Mouse (Mus musculus) liver, embryonic 11.5 days (tissue): ENCODE data around the gene Ubxn10. TPM values are rescaled to one million over a fixed set of nuclear protein-coding genes. Genes with fewer than 3 reads are reported as not detected.

ENCODE experiments used
- ATAC-seq: fragments of 200-750 bp; cut with Nextera tagmentation; replicated peaks from 2 replicates; pipeline ENCODE4 v1.8.0; 2017; ENCODE audit warnings: moderate number of reproducible peaks, mild to moderate bottlenecking, moderate TSS enrichment, moderate library complexity; ENCODE audit not compliant: low FRiP score
- DNase-seq: peaks from one replicate; pipeline ENCODE4 v3.0.0-alpha.2; 2017; ENCODE audit warnings: low spot score
- H3K27ac ChIP-seq: fragments of 300-500 bp; sonication (generic); 2 replicates; pipeline ENCODE4 v1.5.1; 2014; ENCODE audit warnings: mild to moderate bottlenecking, low read depth, low read length, control low read depth
- H3K27me3 ChIP-seq: fragments of 300-500 bp; sonication (generic); replicated peaks from 2 replicates; pipeline ENCODE4 v1.6.1; 2014; ENCODE audit warnings: low read length, mixed read lengths; ENCODE audit not compliant: control insufficient read depth, insufficient read depth
- H3K36me3 ChIP-seq: fragments of 300-500 bp; sonication (generic); 2 replicates; pipeline ENCODE4 v1.6.1; 2014; ENCODE audit warnings: mild to moderate bottlenecking, low read length, moderate library complexity, mixed read lengths; ENCODE audit not compliant: control insufficient read depth, insufficient read depth
- H3K4me1 ChIP-seq: fragments of 300-500 bp; sonication (generic); replicated peaks from 2 replicates; pipeline ENCODE4 v1.6.1; 2014; ENCODE audit warnings: low read length, mixed read lengths; ENCODE audit not compliant: control insufficient read depth, insufficient read depth
- H3K4me2 ChIP-seq: fragments of 300-500 bp; sonication (generic); 2 replicates; pipeline ENCODE4 v1.6.1; 2014; ENCODE audit warnings: mild to moderate bottlenecking, control low read depth, moderate library complexity
- H3K4me3 ChIP-seq: fragments of 300-500 bp; sonication (generic); 2 replicates; pipeline ENCODE4 v1.5.1; 2014; ENCODE audit warnings: low read depth, low read length, control low read depth
- H3K9ac ChIP-seq: fragments of 300-500 bp; sonication (generic); 2 replicates; pipeline ENCODE4 v1.6.1; 2014; ENCODE audit warnings: low read depth, low read length, control low read depth
- H3K9me3 ChIP-seq: fragments of 300-500 bp; sonication (generic); 2 replicates; pipeline ENCODE4 v1.6.1; 2016; ENCODE audit warnings: low read length, inconsistent platforms, mixed read lengths; ENCODE audit not compliant: control insufficient read depth
- WGBS: fragments of 180-500 bp; shearing (Covaris S2); extraction: QIAGEN DNeasy Blood & Tissue Kit; methylation state at CpG from one replicate; pipeline ENCODE4 v1.1.7; 2014; 5-methylcytosine and 5-hydroxymethylcytosine counted together
- polyA plus RNA-seq: library from polyadenylated mRNA; unstranded; fragments of >200 nt; fragmentation: Nextera tagmentation; extraction: Ambion mirVana; gene quantifications from 2 replicates; pipeline ENCODE4 v1.2.1, GENCODE M21; 2014

Ubxn10 gene
- polyA plus RNA-seq, 1 experiment from 2014 or later, result 0.48 TPM

DNA sequence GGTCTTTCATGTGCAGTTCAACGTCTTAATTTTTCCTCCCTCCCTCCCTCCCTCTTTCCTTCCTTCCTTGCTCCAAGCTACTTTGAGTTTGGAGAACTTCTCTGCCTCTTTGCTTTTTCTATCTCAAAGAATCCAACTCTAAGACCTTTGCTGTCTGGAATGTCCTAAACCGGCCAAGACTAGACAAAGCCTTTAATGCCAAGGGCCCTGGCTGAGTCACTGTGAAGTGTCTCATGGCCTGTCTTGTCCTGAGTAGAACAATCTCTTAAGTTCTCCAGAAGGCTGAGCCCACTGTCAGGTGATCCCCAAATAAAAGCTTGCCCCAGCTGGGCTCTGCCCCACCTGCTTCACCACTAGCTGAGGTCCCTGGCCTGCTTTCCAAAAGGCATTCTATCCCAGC, 34.9 kb downstream of the Ubxn10 start:
- Histone ChIP-seq H3K36me3 (no peaks in the 10 kb centered on the region), H3K27me3 (0 out of 2 replicates have a peak, but pooled peaks cover 3% of the 10 kb centered on the region), H3K9me3 (no peaks in the 10 kb centered on the region), H3K4me1 (no peaks in the 10 kb centered on the region), H3K9ac (no peak overlapping the region), H3K4me3 (no peak overlapping the region), H3K4me2 (no peak overlapping the region), H3K27ac (no peak overlapping the region)
- 74% methylated on average over 2 of the region's 2 CpGs for WGBS
- ATAC-seq (no peak), DNase-seq (no peak)

DNA sequence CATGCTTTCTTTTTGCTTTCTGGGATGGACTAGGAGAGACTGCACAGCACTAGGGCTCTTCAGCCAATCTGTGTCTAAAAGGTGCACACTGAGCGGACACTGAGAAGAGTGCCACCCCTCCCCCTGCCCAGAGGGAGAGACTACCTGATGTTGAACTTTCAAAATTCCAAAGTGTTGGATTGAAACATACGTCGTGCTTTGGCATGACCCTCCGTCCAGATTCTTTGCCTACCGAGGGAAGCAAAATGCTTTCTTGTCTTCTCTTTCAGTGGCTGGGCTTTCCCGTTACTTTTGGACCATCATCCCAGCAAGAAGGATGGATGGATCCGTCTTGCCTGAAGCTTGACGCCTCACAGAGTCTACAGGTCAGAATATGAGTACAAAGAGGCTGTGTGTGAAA, 35.9 kb downstream of the Ubxn10 start:
- DNase-seq, result no peak
- Histone ChIP-seq H3K27me3 (0 out of 2 replicates have a peak, but pooled peaks cover 5% of the 10 kb centered on the region), H3K9ac (no peak overlapping the region), H3K27ac (no peak overlapping the region), H3K4me1 (no peaks in the 10 kb centered on the region), H3K9me3 (no peaks in the 10 kb centered on the region), H3K4me2 (no peak overlapping the region), H3K4me3 (no peak overlapping the region), H3K36me3 (no peaks in the 10 kb centered on the region)
- 69% methylated on average over 8 of the region's 8 CpGs for WGBS
- no peak for ATAC-seq

DNA sequence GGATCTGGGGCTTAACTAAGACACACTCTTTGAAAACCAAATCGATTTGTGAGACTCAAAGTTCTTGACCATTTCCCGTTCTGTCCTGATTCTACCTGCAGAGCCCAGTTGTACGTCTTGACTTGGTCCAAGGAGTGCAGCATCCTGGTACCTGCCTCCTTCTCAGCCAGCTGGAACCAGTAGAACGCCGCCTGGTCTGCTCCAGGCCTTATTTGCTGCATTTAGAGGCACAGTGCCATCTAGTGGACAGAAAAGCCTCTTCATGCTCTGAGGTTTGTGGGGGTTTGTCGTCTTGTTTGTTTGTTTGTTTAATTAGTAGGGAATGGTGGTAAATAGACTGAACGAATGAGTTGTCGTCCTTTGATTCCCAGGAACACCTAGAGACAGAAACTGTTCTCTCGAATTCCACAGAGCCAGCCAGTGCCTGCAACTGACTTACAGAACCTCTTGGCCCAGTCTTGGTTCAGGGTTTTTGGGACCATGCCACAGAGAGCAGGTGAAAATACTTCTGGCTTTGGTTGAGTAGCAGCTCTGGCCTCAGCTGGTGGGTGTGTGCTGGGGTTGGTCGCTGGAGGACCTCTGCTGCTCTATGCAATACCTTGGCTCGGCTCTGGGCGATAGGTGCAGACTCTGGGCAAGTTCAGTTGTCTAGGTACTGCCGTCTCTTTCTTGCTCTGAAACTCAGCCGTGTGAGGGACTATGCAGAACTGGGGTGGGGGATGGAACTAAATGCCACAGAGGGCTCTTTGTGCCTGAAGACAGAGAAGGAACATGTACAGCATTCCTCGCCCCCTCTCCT, 36.6 kb downstream of the Ubxn10 start:
- ATAC-seq, result no peak
- H3K4me1 ChIP-seq, result no peaks in the 10 kb centered on the region
- no peak overlapping the region for H3K4me2 ChIP-seq
- 29% methylated on average over 15 of the region's 15 CpGs for WGBS
- H3K9me3 ChIP-seq, result no peaks in the 10 kb centered on the region
- DNase-seq, result no peak
- no peak overlapping the region for H3K27ac ChIP-seq
- no peak overlapping the region for H3K4me3 ChIP-seq
- no peak overlapping the region for H3K9ac ChIP-seq
- H3K36me3 ChIP-seq, result no peaks in the 10 kb centered on the region
- 0 out of 2 replicates have a peak, but pooled peaks cover 5% of the 10 kb centered on the region for H3K27me3 ChIP-seq

DNA sequence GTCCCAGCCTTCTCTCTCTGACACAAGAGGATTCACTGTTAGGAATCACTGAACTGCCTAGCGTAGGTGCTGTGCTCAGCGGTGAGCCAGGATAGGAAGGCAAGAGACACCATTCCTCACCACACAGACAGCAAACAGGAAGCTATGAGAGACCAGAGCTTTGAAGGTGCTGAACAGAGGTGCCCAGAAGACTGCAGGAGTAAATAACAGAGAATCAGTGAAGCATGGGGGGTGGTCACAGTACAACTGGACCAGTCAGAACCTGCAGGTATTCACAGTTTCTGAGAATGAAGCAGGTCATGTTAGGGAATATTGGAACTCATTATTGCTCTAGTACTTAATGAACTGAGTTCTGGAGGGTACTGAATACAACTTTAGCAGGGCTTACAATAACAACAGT, 38.7 kb downstream of the Ubxn10 start:
- Histone ChIP-seq H3K9me3 (no peaks in the 10 kb centered on the region), H3K4me2 (no peak overlapping the region), H3K27me3 (peaks cover 11% of the 10 kb centered on the region), H3K4me3 (no peak overlapping the region), H3K27ac (no peak overlapping the region), H3K4me1 (no peaks in the 10 kb centered on the region), H3K36me3 (no peaks in the 10 kb centered on the region), H3K9ac (no peak overlapping the region)
- ATAC-seq, result no peak
- no peak for DNase-seq
- WGBS, result 61% methylated on average over 2 of the region's 2 CpGs

DNA sequence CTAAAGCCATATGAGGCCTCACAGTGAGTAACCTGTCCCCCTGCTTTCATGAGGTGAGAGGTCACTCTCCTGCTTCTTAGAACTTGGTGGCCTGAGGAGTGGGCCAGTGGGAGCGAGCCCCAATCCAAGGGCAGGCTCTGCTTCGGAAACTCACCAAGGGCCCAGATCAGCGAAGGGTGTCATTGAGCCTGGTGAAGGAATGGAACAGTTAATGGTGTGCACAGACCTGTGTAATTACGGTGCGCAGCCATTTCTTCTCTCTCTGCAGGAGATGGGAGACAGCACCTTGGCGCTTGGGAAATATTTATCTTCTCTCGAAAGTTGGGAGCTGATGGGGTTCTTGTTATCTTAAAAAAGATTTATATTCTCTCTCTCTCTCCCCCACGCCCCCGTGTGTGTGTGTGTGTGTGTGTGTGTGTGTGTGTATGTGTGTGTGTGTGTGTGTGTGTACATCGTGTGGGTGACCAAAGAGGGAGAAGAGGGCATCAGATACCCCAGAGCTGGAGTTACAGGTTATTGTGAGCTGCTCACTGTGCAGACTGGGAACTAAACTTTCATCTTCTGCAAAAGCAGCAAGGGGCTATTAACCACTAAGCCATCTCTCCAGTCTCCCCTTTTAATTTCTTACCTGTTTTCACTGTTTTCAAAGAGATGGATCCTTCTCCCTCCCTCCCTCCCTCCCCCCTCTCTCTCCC, 39.7 kb downstream of the Ubxn10 start:
- H3K4me1 ChIP-seq, result no peaks in the 10 kb centered on the region

DNA sequence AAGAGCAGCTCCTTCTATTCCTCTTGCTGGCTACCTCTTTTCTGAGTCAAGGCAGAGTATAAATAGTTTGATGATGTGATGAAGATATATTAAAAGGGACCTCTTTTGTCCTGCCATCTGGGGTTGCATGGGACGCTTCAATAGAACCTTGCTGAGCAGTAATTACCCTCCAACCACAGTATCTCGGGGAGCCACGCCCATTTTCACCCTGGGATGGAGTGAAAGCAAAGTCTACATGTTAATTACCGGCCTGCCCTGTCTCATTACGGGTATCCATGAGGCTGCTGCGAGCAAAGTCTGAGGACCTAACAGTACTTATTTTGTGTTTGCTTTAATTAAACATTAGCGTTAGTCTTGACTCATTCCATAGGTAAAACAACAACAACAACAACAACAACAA, 40.2 kb downstream of the Ubxn10 start:
- Histone ChIP-seq H3K27ac (no peak overlapping the region), H3K9ac (no peak overlapping the region), H3K4me1 (no peaks in the 10 kb centered on the region), H3K4me2 (no peak overlapping the region), H3K4me3 (no peak overlapping the region), H3K36me3 (no peaks in the 10 kb centered on the region), H3K9me3 (no peaks in the 10 kb centered on the region), H3K27me3 (peaks cover 21% of the 10 kb centered on the region)
- DNase-seq (no peak), ATAC-seq (no peak)
- WGBS, result 42% methylated on average over 7 of the region's 7 CpGs

More for the DNA sequence above, 39.7 kb downstream of the Ubxn10 start:
- H3K9me3 ChIP-seq, result no peaks in the 10 kb centered on the region
- no peaks in the 10 kb centered on the region for H3K36me3 ChIP-seq
- no peak overlapping the region for H3K27ac ChIP-seq
- no peak overlapping the region for H3K4me3 ChIP-seq
- no peak overlapping the region for H3K4me2 ChIP-seq
- ATAC-seq (no peak), DNase-seq (no peak)
- no peak overlapping the region for H3K9ac ChIP-seq
- peaks cover 15% of the 10 kb centered on the region for H3K27me3 ChIP-seq
- WGBS, result 54% methylated on average over 10 of the region's 10 CpGs

DNA sequence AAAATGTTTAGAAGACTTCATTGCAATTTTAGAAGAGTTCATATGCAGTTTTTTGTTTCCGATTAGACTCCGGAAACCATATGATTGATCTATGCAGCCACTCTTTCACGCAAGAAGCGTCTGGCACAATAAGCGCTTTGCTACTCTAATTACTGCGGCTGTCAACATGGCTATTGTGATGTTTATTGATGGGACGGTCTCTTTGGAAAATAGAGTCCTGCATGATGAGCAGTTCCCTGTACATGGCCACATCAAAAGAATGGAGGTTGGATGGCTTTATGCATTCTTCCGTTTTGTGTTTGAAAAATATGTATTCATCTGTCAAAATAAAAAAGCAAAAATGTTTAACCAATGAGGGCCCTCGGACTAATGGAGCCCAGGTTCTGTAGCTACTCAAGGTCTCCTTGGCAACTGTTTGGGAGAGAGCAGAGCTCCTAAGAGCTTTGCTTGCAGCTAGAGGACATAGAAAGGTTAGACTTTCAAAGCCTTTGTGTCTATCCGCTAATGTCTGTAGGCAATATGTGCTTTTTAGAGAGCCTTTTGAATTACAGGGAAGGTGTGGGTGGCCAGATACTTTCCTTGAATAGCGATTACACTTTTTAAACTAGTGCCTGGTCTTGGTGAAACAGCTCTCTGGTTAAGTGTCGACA, 43.8 kb downstream of the Ubxn10 start:
- H3K4me1 ChIP-seq, result no peaks in the 10 kb centered on the region
- no peak overlapping the region for H3K4me3 ChIP-seq
- WGBS, result 74% methylated on average over 12 of the region's 12 CpGs
- peaks cover 53% of the 10 kb centered on the region for H3K27me3 ChIP-seq
- no peaks in the 10 kb centered on the region for H3K36me3 ChIP-seq
- no peaks in the 10 kb centered on the region for H3K9me3 ChIP-seq
- H3K9ac ChIP-seq, result no peak overlapping the region
- no peak overlapping the region for H3K27ac ChIP-seq
- ATAC-seq (no peak), DNase-seq (no peak)
- no peak overlapping the region for H3K4me2 ChIP-seq

DNA sequence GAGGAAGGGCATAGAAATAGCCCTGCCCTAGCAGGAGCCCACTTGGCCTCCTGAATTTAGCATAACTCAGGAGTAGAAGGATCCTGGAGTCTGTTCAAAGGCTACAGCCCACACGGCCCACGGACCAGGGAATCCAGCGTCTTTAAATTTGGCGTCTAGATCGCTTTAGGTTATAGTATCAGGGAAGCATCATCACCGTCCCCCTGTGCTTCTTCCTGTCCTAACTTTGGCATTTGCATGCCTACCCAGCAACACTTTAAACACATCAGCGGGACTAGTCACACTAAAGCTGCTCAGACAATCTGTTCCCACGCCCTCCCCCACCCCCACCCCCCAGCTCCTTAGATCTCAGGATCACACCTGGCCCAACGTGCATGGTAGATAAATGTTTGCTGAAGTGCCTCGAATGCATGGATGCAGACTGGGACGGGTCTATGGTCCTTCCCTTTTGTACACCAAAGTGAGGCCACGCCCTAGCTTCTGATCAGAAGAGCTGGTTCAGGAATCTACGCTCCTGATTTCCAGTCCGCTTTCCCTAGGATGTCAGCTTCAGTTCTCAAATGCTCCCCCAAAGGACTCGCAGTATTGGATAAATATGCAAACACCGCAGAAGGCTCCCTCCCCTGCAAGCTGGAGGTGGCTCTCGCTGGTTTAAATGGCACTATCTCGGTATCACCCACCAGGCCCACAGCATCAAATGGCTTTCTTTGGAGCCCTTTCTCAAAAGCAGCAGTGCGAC, 45.4 kb downstream of the Ubxn10 start:
- no peaks in the 10 kb centered on the region for H3K9me3 ChIP-seq
- ATAC-seq (no peak), DNase-seq (no peak)
- H3K27ac ChIP-seq, result no peak overlapping the region
- WGBS, result 9% methylated on average over 19 of the region's 19 CpGs
- no peak overlapping the region for H3K9ac ChIP-seq
- no peaks in the 10 kb centered on the region for H3K36me3 ChIP-seq
- H3K27me3 ChIP-seq, result peaks cover 53% of the 10 kb centered on the region
- no peak overlapping the region for H3K4me3 ChIP-seq
- no peak overlapping the region for H3K4me2 ChIP-seq
- no peaks in the 10 kb centered on the region for H3K4me1 ChIP-seq
